In genomic region chr1:155372821-155373220, GRCm38 (mm10) we compare ENCODE assay signal across 12 mouse cellular contexts.
"Had no signal": no experiment of that assay in that cellular context is flagged by ENCODE, and none has a peak within 500 bp of the region (broad histone marks: within the 10 kb centered on the region; RNA-seq: fewer than 3 reads in every experiment).

No protein-coding gene starts in this region.

- H3K27ac ChIP-seq: limb, embryonic 15.5 days; liver, embryonic 14.5 days; midbrain, embryonic 15.5 days; neural tube, embryonic 12.5 days; stomach, embryonic 15.5 days had no signal

- H3K27me3 ChIP-seq: limb, embryonic 15.5 days; midbrain, embryonic 15.5 days; neural tube, embryonic 12.5 days; stomach, embryonic 15.5 days had no signal

- H3K4me3 ChIP-seq: limb, embryonic 15.5 days; midbrain, embryonic 15.5 days; neural tube, embryonic 12.5 days; stomach, embryonic 15.5 days had no signal

- H3K36me3 ChIP-seq: limb, embryonic 15.5 days; midbrain, embryonic 15.5 days; neural tube, embryonic 12.5 days; stomach, embryonic 15.5 days had no signal

- DNase-seq: kidney, postnatal 10 days; lung, adult 18-20 months; lung, postnatal 36 days; right cerebral cortex, postnatal 14 days; thymus, postnatal 36 days had no signal

- H3K9me3 ChIP-seq: limb, embryonic 15.5 days; midbrain, embryonic 15.5 days; neural tube, embryonic 12.5 days; stomach, embryonic 15.5 days had no signal

- H3K9ac ChIP-seq: limb, embryonic 15.5 days; liver, embryonic 14.5 days; midbrain, embryonic 15.5 days; neural tube, embryonic 12.5 days; stomach, embryonic 15.5 days had no signal

- ATAC-seq: intestine, embryonic 16.5 days; lung, postnatal 0 days; midbrain, embryonic 15.5 days had no signal

- H3K4me1 ChIP-seq: limb, embryonic 15.5 days; neural tube, embryonic 12.5 days; stomach, embryonic 15.5 days had no signal

- H3K4me2 ChIP-seq: limb, embryonic 15.5 days; midbrain, embryonic 15.5 days; neural tube, embryonic 12.5 days; stomach, embryonic 15.5 days had no signal
